14 mouse cellular contexts compared by ENCODE assay signal in genomic region chr2:164994156-164994555, GRCm38 (mm10).
"Had no signal": no experiment of that assay in that cellular context is flagged by ENCODE, and none has a peak within 500 bp of the region (broad histone marks: within the 10 kb centered on the region; RNA-seq: fewer than 3 reads in every experiment).

No protein-coding gene starts in this region.

- DNase-seq: kidney, adult 9 months; kidney, postnatal 36 days; lung, embryonic 14.5 days; lung, postnatal 10 days; midbrain, embryonic 14.5 days; retina, postnatal 1 day; right cerebral cortex, postnatal 4 days; spleen, adult 18-20 months; thymus, postnatal 36 days had no signal

- ATAC-seq: liver, embryonic 12.5 days had no signal

- H3K27ac ChIP-seq: kidney, postnatal 0 days; limb, embryonic 15.5 days; liver, embryonic 12.5 days; midbrain, embryonic 10.5 days; neural tube, embryonic 12.5 days had no signal

- H3K4me3 ChIP-seq: limb, embryonic 15.5 days; liver, embryonic 12.5 days; midbrain, embryonic 10.5 days; neural tube, embryonic 12.5 days had no signal
